Mouse (Mus musculus) kidney, postnatal 14 days (tissue): ENCODE data around the gene Ccdc38.
"Not testable (repeated sequence)": the region's sequence is repeated elsewhere in the genome, so short reads cannot be mapped to it uniquely, and the experiment has no call there.

ENCODE experiments used
- DNase-seq: peaks from one replicate; pipeline ENCODE4 v3.0.0; 2022; ENCODE audit warnings: mixed read lengths

Ccdc38 gene

DNA sequence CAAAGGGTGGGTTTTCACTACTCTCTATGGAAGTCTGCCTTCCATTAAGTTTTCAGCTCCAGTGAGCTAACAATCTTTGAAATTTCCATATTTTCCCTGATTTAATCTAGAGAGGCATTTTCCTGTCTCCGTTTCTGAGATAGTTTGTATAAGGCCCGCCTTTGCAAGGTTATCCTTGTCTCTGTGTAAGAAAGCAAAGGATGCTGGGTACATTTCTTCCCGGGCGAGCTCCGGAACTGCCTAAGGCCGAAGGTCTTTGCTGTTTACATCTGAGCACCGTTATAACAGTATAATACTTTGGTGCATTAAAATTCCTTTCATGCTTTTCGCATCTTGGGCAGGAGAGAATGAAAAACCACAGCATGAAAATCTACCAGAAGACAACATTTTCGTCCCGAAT, 9.4 kb downstream of the Ccdc38 start:
- no peak for DNase-seq

DNA sequence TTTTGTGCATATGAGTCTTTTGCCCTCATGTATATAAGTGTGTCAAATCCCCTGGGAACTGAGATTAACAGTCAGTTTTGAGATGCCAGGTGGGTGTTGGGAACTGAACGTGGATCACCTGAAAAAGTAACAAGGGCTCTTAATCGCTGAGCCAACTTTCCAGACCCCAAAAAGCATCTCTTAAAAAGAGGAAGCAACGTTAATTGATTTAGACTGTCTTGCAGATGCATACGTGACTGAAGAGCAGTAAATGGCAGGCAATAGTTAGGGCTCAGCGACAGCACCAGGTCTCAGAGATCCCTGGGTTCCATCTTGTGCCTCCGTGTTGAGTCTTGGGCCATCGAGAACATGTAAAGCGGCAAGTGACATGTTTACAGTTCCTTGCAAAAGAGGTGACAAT, 12.2 kb downstream of the Ccdc38 start:
- no peak for DNase-seq

DNA sequence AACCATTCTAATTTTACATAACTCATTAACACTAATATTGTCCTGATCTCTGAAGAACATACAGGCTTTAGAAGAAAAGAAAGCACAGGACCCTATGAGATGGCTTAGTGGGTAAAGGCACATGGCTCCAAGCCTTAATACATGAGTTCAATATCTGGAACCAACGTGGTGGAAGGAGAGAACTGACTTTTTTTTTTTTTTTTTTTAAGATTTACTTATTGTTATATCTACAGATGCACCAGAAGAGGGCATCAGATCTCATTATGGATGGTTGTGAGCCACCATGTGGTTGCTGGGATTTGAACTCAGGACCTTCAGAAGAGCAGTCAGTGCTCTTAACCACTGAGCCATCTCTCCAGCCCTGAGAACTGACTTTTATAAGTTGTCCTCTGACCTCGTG, 17.5 kb downstream of the Ccdc38 start:
- DNase-seq = not testable (repeated sequence)

DNA sequence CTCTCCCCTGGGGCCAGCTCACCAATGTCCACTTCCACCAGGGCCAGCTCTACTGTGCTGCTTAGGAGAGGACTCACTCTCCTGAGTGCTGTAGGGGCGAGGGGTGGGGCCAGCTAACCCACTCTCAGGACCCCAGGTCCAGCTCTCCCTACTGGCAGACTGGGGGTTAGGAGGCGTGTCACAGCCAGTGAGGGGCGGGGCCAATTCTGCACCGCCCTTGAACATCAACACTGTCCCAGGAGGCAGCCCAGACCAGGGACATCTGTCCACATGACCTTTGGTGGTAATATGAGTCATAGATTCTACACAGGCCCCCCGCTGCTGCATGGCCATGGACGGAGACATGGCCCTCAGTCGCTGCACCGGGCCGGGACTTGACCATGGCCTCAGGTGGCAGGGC, 19.4 kb downstream of the Ccdc38 start:
- no peak for DNase-seq

DNA sequence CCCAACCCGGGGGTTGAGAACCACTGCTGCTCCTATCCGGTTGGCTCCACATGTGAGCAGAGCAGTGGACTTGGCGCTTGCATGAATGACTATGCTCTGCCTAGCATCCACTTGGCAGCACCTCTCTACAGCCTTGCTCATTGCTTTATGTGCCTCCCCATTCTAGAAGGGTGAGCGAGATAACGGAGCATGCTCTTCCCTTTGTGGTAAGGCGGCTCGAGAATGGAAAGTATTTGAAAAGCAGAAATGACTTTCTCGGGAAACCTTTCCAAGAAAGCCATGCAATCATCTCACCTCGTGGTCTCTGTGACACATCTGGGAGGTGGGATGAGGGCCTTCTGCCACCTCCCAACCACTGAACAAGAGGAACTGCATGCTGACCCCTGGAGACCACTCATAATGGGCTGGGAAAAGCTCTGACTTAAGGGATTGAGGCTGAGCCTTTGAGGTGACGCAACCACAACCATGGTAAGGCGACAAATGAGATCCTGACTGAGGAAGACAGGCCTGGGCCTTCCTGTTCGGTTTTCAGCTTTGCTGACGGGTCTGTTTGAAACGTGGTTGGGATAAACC, 24.2 kb downstream of the Ccdc38 start:
- DNase-seq = no peak

DNA sequence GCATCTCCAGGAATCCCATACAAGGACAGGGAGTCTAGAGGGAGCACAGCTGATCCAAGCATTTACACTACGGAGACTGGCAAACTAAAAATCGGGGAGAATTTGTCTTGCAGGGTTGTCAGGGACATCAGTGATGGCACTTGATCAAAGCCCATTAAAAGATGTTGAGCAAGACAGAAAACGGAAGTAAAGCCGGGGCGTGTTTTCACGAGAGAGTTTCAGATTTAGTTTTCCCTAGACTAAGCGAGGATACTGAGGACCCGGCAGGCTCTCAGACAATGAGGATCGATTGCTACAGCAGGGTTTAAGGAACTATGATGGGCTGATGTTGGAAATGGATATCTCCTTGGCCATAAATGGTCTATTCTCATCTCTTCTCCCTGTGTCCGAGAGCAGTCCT, 26.6 kb downstream of the Ccdc38 start:
- no peak for DNase-seq

DNA sequence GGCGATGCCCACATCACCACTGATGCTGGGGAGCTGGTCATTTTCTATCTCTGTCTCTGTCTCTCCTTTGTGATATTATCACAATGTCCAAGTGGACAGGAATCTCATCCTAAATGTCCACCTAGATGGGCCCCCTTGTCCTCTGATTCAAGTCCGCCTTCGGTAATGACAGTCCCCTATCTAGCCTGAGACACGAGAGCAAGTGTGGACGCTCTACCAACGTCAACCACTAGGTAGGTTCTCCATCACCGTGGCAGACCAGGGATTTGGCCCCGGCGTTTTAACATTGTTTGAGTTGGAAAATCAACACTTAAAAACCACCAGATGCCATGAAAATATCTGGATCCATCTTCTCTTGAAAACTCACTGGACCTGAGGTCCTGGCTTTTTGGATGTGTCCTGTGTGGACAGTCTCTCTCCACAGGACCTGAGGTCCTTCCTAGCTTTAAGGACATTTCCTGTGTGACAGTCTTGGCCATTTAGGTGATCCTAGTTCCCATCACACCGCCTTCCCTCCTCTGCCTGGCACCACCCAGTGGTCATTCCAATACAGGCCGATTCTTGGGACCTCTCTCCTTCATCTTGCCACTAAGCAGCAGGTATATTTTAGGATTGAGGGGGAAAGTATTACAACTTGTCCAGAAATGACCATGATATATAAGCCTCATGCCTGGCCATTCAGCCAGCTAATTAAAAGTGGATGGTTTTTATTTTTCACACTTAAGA, 27.6 kb downstream of the Ccdc38 start:
- no peak for DNase-seq

DNA sequence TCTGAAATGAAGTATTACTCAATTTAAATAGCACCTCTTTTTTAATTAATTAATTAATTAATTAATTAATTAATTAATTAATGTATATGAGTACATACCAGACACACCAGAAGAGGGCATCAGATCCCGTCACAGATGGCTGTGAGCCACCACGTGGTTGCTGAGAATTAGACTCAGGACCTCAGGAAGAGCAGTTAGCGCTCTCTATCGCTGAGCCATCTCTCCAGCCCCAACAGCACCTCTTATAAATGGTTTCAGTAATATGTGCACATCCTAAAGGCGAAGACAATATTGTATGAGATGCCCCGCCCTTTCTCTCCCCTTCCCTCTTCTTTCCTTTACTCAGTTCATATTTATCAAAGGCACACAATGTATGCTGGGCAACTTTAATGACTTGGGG, 28.2 kb downstream of the Ccdc38 start:
- no peak for DNase-seq

DNA sequence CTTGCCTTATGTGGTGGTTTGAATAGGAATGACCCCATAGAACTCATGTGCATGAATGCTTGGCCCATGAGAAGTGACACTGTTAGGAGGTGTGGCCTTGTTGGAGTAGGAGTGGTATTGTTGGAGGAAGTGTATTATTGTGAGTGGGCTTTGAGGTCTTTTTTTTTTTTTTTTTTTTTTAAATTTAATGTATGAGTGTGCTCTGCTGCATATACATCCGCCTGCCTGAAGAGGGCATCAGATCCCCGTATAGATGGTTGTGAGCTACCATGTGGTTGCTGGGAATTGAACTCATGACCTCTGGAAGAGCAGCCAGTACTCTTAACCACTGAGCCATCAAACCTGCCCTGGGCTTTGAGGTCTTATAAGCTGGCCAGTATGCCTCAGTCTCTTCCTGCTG, 31.8 kb downstream of the Ccdc38 start:
- no peak for DNase-seq

DNA sequence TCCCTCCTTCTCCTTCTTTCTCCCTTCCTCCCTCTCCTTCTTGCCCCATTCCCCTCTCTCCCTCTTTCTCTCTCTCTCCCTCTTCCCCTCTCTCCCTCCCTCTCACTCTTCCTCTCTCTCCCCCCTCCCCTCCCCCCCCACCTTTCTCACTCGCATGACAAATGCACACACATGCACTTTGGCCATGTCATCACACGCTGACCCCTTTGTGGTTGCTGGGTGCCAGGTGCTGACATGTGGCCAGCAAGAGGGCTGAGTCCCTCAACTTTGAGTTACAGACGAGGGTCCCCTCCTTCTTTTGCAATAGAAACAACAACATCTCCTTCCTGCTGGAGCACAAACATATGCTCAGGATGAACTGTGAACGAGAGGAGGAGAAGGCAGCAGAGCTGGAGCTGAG, 34.5 kb downstream of the Ccdc38 start:
- no peak for DNase-seq

DNA sequence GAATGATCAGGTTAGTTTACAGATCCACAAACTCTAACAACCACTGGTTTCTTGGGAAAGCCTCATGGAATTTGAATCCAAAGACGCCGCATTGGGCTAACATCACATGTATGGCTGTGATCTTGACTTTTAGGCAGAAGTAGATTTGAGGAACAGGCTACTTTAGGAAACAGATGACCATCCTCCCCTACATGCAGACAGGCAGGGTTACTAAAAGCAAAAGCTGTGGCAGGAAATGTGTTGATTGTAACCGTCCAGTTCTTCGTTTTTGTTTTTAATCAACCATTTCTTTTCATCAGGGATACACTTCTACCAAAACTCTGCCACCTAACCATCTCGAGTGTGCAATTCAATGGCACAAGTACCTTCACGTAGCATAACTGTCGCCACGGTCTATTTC, 35.5 kb downstream of the Ccdc38 start:
- DNase-seq = no peak

DNA sequence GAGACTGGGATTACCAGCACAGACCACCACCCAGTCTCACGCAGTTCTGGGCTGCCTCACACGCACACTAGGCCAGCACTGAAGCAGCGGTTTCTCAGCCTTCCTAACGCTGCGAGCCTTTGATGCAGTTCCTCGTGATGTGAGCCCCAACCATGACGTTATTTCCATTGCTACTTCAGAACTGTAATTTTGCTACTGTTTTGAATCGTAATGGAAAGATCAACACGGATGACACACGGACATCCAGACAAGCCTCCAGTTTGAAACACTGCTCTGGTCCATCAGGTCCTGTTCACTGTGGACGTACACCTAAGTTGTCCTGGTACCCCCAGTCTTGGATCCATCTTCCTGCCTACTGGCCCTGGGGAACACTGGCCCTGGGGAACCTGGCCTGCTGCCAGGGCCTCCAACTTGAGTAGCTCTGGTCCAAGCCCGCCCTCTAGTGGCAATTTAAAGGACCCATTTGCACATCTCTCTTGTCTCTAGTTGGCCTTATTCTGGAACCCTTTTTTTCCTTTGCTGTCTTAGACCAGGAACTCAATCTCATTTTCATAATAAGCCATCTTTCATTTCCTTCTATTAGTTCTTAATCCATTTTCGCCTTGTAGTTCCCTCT, 36.9 kb downstream of the Ccdc38 start:
- DNase-seq = peak; percentile 81

DNA sequence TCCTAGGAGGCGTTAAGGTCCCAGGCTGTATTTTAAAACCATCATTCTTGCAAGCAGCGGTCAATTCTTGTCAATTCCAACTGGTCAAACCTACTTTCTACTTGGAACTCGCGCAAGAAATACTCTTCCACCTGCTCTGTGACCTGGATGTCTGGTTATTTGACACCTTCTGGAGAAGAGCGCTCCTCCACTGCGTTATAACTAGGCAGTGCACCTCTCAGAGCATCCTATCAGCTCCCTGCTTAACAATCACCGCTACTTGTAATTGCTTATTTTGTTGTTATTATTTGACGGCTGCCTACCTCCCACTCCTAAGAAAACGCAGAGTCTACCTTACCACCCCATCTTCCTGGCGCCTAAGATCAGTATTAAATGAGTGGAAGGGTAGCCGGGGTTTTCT, 48.4 kb downstream of the Ccdc38 start:
- no peak for DNase-seq

DNA sequence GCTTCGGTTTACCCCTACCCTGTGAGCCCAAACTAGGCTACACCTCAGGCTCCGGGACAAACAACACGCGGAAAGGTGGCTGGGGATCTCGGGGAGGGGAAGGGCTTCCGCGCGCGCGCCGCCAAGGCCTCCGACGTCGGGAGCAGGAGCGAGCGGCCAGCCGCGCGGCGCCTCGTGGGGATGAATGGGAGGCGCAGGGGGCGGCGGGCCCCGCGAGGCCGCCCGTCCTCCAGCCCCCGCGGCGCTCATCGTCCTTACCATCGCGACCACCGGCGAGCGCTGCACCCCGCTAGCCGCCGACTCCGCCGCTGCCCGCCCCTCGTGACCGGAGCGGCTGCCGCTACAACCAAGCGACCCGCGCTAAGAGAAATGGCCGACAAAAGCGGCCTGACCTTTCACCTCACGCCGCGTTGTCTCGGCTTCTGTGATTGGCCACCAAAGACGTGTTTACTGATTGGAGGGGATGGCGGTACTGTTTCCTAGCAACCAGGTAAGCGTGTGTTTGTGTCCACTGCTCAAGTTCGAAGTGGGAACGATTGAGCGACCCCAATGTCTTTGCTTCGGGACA, 48.9 kb downstream of the Ccdc38 start, which contains the start of gene Snrpf:
Gene Snrpf, minus strand, starts transcription at position 426 of the 568 bp plus-strand sequence.
- peak; percentile 96 for DNase-seq

DNA sequence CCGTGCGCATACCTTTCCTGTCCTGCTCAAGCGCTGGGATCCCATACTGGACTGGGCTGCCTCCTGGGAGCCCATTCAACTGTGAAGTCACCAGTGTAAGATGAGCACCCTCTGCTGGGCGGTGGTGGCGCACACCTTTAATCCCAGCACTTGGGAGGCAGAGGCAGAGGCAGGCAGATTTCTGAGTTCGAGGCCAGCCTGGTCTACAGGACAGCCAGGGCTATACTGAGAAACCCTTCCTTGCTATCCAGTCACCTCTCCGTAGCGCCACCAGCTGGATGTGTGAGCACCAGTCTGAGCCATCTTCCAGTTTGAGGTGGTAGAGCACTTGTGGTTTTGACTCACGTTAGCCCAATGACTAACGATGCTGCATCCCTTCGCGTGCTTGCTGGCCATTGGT, 52.0 kb downstream of the Ccdc38 start:
- DNase-seq = peak; percentile 36

DNA sequence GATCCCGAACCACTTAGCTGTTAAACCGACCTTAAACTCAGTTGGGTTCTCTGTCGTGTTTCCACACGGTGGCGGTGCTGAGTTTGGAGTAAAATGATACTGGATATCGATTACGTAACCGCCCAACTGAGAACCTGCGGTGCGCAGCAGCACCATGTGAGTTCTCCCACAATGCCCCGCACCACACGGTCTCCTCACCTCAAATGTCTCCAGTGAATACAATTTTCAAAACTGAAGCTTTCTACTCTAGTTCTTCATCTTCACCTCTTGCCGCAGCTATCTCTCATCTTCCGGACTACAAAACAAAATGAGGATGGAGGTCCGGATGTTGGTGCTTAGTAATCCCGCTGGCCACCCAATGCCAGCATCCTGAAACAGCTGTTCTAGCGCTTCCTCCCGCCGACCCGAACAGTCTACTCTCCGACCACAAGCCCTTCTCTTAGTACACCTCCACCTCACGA, 53.6 kb downstream of the Ccdc38 start:
- peak; percentile 87 for DNase-seq

DNA sequence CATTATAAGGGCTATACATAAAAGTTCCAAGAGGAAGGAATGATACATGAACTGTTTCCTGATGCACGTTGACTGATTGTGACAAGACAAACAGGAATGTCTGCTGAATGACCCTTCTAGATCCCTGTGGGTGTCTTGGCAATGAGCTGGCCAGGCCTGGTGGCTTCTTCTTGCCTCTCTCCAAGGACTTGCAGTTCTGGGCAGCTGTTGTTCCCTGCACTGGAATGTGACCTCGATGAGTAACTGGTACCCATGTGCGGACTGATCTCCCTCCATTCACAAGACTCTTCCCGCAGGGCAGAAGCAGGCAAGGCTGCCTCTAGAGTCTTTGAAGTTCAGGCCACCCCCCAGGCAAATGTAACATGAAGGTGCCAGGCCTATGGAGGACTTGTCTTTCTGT, 55.4 kb downstream of the Ccdc38 start:
- no peak for DNase-seq

DNA sequence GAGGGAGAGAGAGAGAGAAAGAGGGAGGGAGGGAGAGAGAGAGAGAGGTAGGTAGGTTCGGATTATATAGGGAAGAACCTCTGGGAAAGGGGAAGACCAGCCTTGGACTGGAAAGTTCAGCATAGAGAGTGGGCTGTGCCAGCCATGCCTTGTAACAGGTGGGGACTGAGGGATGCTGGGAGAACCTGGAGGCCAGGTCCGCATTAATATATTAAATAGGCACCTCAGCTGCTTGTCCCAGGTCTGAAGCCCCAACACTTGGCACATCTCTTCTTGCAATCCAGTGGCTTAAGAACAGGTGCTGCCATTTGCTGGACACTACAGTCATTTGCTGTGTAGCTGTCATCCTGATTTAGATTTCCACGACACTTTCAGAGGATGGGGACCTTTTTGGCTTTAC, 56.2 kb downstream of the Ccdc38 start:
- DNase-seq = no peak

DNA sequence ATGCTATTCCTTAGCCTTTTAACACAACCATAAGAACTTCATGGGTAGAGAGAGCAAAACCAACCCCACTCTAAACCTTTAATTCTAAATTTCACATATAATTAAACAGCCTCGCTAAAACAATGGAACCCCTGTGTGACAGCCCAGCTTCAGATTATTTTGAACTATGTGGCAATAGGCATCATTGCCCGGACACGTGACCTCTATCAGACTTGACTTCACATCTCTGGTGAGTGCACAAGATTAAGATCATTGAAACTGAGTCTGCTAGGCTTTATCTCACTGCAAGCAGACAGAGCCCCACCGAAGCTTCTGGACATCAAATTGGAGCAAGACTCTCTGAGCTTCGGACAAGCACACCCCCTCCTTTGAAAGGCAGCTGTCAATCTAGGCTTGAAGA, 61.9 kb downstream of the Ccdc38 start:
- DNase-seq = no peak

DNA sequence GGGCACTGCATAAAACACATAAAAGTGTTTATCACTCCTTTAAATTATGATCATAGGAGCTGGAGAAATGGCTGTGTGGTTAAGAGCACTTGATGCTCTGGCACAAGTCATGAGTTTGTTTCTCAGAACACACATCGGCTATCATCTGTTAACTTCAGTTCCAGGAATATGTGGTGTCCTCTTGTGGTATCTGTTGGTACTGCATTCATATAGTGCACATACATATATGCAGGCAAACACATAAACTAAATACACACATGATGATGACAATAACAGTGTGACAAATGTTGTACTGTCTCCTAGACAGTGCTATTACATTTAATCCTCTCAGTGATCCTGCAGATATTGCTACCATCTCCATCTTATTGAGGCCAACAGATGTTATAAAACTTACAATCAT, 62.8 kb downstream of the Ccdc38 start:
- no peak for DNase-seq

DNA sequence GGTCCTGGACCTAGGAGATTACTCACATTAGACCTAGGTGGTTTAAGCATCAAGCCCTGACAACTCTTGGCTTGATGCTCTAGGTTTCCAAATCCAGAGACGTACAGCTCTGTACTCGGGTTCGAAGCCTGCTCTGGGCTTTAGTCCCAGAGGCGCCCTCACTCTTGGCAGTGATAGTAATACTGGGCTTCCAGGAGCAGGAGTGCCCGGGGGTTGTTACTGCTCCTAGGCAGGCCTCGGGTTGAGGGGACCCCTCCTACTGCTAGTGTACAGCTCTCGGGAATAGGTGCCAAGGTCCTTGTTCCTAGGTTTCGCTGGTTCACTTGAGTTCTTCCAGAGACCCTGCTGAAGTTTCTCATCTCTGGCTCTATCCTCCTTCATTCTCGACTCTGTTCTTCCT, 65.9 kb downstream of the Ccdc38 start:
- no peak for DNase-seq

DNA sequence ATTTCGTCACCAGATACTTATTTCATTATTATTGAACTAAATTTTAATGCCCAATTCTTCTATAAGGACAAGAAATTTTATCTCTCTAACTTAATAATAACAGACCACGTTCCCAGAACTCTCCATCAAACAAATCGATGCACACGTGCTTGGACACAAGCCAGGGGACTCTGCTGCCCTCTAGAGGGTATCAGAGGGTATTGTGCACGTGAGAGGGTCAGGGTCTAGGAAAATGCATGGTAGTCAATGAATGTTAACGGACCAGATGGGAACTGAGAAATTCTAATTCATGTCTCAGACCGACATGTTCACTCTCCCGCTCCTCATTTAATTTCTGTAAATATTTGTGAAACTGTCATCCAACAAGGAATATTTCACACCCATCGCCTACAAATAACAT, 67.6 kb downstream of the Ccdc38 start:
- no peak for DNase-seq

DNA sequence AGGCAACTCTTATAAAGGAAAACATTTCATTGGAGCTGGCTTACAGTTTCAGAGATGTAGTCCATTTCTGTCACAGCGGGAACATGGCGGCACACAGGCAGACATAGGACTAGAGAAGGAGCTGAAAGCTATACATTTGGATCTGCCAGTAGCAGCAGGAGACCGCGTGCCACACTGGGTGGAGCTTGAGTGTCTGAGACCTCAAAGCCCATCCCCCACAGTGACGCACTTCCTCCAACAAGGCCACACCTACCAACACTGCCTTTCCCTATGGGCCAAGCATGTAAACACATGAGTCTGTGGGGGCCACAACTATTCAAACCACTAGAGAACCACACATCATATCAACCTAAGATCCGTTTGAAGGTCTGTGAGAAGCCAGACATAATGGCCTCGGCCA, 68.8 kb downstream of the Ccdc38 start:
- no peak for DNase-seq

DNA sequence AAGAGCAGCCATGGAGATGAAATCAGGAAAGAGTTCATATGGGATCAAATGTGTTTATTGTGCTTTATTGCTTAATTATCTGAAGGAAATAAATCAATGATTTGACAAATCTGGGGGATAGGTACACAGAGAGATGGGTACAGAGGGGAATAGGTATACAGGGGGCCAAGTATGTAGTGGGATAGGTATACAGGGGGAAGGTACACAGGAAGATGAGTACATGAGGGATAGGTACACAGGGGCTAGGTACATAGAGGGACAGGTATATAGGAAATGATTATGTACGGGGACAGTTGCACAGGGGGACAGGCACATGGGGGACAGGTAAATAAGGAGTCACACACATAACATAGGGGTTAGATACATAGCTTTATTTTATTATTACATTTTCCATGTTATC, 70.5 kb downstream of the Ccdc38 start:
- no peak for DNase-seq
